Mouse (Mus musculus) heart, embryonic 10.5 days (tissue): ENCODE data around the gene Exosc5. TPM values are rescaled to one million over a fixed set of nuclear protein-coding genes. Genes with fewer than 3 reads are reported as not detected.

ENCODE experiments used
- DNase-seq: peaks from one replicate; pipeline ENCODE4 v3.0.0-alpha.2; 2017; ENCODE audit warnings: low spot score
- H3K27ac ChIP-seq: fragments of 300-500 bp; sonication (generic); 2 replicates; pipeline ENCODE4 v1.5.1; 2016; ENCODE audit warnings: mild to moderate bottlenecking
- H3K27me3 ChIP-seq: fragments of 300-500 bp; sonication (generic); 2 replicates; pipeline ENCODE4 v1.6.1; 2016; ENCODE audit warnings: mild to moderate bottlenecking; ENCODE audit not compliant: poor library complexity, insufficient read depth, severe bottlenecking
- H3K36me3 ChIP-seq: fragments of 300-500 bp; sonication (generic); 2 replicates; pipeline ENCODE4 v1.6.1; 2016; ENCODE audit warnings: mild to moderate bottlenecking, moderate library complexity
- H3K4me1 ChIP-seq: fragments of 300-500 bp; sonication (generic); 2 replicates; pipeline ENCODE4 v1.6.1; 2016; ENCODE audit warnings: mild to moderate bottlenecking
- H3K4me3 ChIP-seq: fragments of 300-500 bp; sonication (generic); 2 replicates; pipeline ENCODE4 v1.5.1; 2016; ENCODE audit warnings: mild to moderate bottlenecking, moderate library complexity
- H3K9me3 ChIP-seq: fragments of 300-500 bp; sonication (generic); 2 replicates; pipeline ENCODE4 v1.6.1; 2016; ENCODE audit warnings: mild to moderate bottlenecking, moderate library complexity
- WGBS: fragments of 180-500 bp; shearing (Covaris S2); methylation state at CpG from one replicate; pipeline ENCODE4 v1.1.7; 2016; 5-methylcytosine and 5-hydroxymethylcytosine counted together
- polyA plus RNA-seq: library from polyadenylated mRNA; unstranded; fragments of >200 nt; fragmentation: Nextera tagmentation; extraction: Ambion mirVana; gene quantifications from 2 replicates; pipeline ENCODE4 v1.2.1, GENCODE M21; 2016

Exosc5 gene
- polyA plus RNA-seq, 1 experiment from 2014 or later, result 74.8 TPM

- Histone ChIP-seq H3K36me3 (peaks cover 3% of the 10 kb centered on the region; the same call in 1 of the 2 replicates), H3K4me3 (peak overlapping the region; percentile 48), H3K27me3 (peaks cover 45% of the 10 kb centered on the region), H3K27ac (no peak overlapping the region), H3K4me1 (peaks cover 10% of the 10 kb centered on the region; the same call in 1 of the 2 replicates), H3K9me3 (peaks cover 4% of the 10 kb centered on the region)
- WGBS, result 30% methylated on average over 9 of the region's 9 CpGs
- no peak for DNase-seq
Measured at GRCm38 (mm10) chr7:25674297-25674696, 15.3 kb downstream of the Exosc5 start.

- Histone ChIP-seq H3K27me3 (peaks cover 45% of the 10 kb centered on the region), H3K27ac (no peak within 1 kb of the TSS), H3K9me3 (peaks cover 4% of the 10 kb centered on the region), H3K4me1 (peaks cover 10% of the 10 kb centered on the region; the same call in 1 of the 2 replicates), H3K4me3 (peak within 1 kb of the TSS; percentile 48), H3K36me3 (no peaks in the 10 kb centered on the region)
- no peak for DNase-seq
- 3% methylated on average over 29 of the region's 29 CpGs for WGBS
Measured at GRCm38 (mm10) chr7:25674719-25675300, 15.8 kb downstream of the Exosc5 start, which contains the start of gene Tmem91. Gene Tmem91, minus strand, starts transcription at chr7:25675166.

GRCm38 (mm10) chr7:25675405-25675804 is 16.4 kb downstream of the Exosc5 start:
- Histone ChIP-seq H3K4me1 (peaks cover 16% of the 10 kb centered on the region; the same call in 1 of the 2 replicates), H3K27ac (no peak overlapping the region), H3K36me3 (no peaks in the 10 kb centered on the region), H3K4me3 (peak overlapping the region; percentile 48; the same call in 1 of the 2 replicates), H3K9me3 (peaks cover 4% of the 10 kb centered on the region), H3K27me3 (peaks cover 45% of the 10 kb centered on the region)
- WGBS, result 42% methylated on average over 6 of the region's 6 CpGs
- no peak for DNase-seq

GRCm38 (mm10) chr7:25676085-25676781 is 17.3 kb downstream of the Exosc5 start:
- H3K4me3 ChIP-seq, result no peak overlapping the region
- H3K27me3 ChIP-seq, result peaks cover 45% of the 10 kb centered on the region
- no peaks in the 10 kb centered on the region for H3K36me3 ChIP-seq
- no peak overlapping the region for H3K27ac ChIP-seq
- DNase-seq, result no peak
- WGBS, result 74% methylated on average over 15 of the region's 15 CpGs
- peaks cover 4% of the 10 kb centered on the region for H3K9me3 ChIP-seq
- peaks cover 22% of the 10 kb centered on the region for H3K4me1 ChIP-seq

GRCm38 (mm10) chr7:25677013-25677412 is 18.0 kb downstream of the Exosc5 start:
- no peaks in the 10 kb centered on the region for H3K36me3 ChIP-seq
- no peak overlapping the region for H3K27ac ChIP-seq
- peaks cover 45% of the 10 kb centered on the region for H3K27me3 ChIP-seq
- DNase-seq, result no peak
- peaks cover 4% of the 10 kb centered on the region for H3K9me3 ChIP-seq
- no peak overlapping the region for H3K4me3 ChIP-seq
- peaks cover 30% of the 10 kb centered on the region for H3K4me1 ChIP-seq
- 91% methylated on average over 7 of the region's 7 CpGs for WGBS

GRCm38 (mm10) chr7:25679971-25680370 is 21.0 kb downstream of the Exosc5 start:
- H3K36me3 ChIP-seq, result 0 out of 2 replicates have a peak, but pooled peaks cover 5% of the 10 kb centered on the region
- peaks cover 38% of the 10 kb centered on the region for H3K4me1 ChIP-seq
- no peak for DNase-seq
- peak overlapping the region; percentile 79 for H3K4me3 ChIP-seq
- peak overlapping the region; percentile 95 for H3K27ac ChIP-seq
- H3K9me3 ChIP-seq, result no peaks in the 10 kb centered on the region
- H3K27me3 ChIP-seq, result peaks cover 25% of the 10 kb centered on the region
- 7% methylated on average over 6 of the region's 6 CpGs for WGBS

GRCm38 (mm10) chr7:25680514-25681258 is 21.7 kb downstream of the Exosc5 start, which contains the start of gene B9d2:
Gene B9d2, plus strand, starts transcription at chr7:25680780.
- H3K27ac ChIP-seq, result peak within 1 kb of the TSS; percentile 95
- peak within 1 kb of the TSS; percentile 79 for H3K4me3 ChIP-seq
- under 1% methylated on average over 46 of the region's 46 CpGs for WGBS
- peaks cover 35% of the 10 kb centered on the region for H3K4me1 ChIP-seq
- peaks cover 23% of the 10 kb centered on the region for H3K27me3 ChIP-seq
- DNase-seq, result peak; percentile 98
- H3K9me3 ChIP-seq, result no peaks in the 10 kb centered on the region
- H3K36me3 ChIP-seq, result 0 out of 2 replicates have a peak, but pooled peaks cover 5% of the 10 kb centered on the region

GRCm38 (mm10) chr7:25681341-25682231 is 22.6 kb downstream of the Exosc5 start:
- Histone ChIP-seq H3K27me3 (peaks cover 23% of the 10 kb centered on the region), H3K4me3 (peak overlapping the region; percentile 79), H3K9me3 (no peaks in the 10 kb centered on the region), H3K4me1 (peaks cover 43% of the 10 kb centered on the region), H3K36me3 (0 out of 2 replicates have a peak, but pooled peaks cover 5% of the 10 kb centered on the region), H3K27ac (no peak overlapping the region)
- no peak for DNase-seq
- WGBS, result 53% methylated on average over 14 of the region's 15 CpGs

GRCm38 (mm10) chr7:25683474-25684180 is 24.7 kb downstream of the Exosc5 start:
- peaks cover 64% of the 10 kb centered on the region for H3K4me1 ChIP-seq
- H3K9me3 ChIP-seq, result no peaks in the 10 kb centered on the region
- no peak for DNase-seq
- WGBS, result 43% methylated on average over 7 of the region's 7 CpGs
- H3K4me3 ChIP-seq, result peak overlapping the region; percentile 13; the same call in 1 of the 2 replicates
- 0 out of 2 replicates have a peak, but pooled peaks cover 5% of the 10 kb centered on the region for H3K36me3 ChIP-seq
- H3K27me3 ChIP-seq, result peaks cover 38% of the 10 kb centered on the region
- no peak overlapping the region for H3K27ac ChIP-seq

- no peak for DNase-seq
- Histone ChIP-seq H3K27ac (no peak overlapping the region), H3K9me3 (no peaks in the 10 kb centered on the region), H3K4me3 (no peak overlapping the region), H3K4me1 (peaks cover 74% of the 10 kb centered on the region), H3K27me3 (peaks cover 41% of the 10 kb centered on the region), H3K36me3 (0 out of 2 replicates have a peak, but pooled peaks cover 5% of the 10 kb centered on the region)
- 87% methylated on average over 6 of the region's 6 CpGs for WGBS
Measured at GRCm38 (mm10) chr7:25684659-25685058, 25.7 kb downstream of the Exosc5 start.

GRCm38 (mm10) chr7:25685926-25686470 is 27.0 kb downstream of the Exosc5 start:
- Histone ChIP-seq H3K36me3 (0 out of 2 replicates have a peak, but pooled peaks cover 5% of the 10 kb centered on the region), H3K9me3 (no peaks in the 10 kb centered on the region), H3K27me3 (peaks cover 50% of the 10 kb centered on the region), H3K4me1 (peaks cover 71% of the 10 kb centered on the region), H3K4me3 (peak overlapping the region; percentile 85), H3K27ac (peak overlapping the region; percentile 90; the same call in 1 of the 2 replicates)
- 64% methylated on average over 21 of the region's 21 CpGs for WGBS
- no peak for DNase-seq
